Mouse (Mus musculus): ENCODE measurements around the gene Susd6.

DNA sequence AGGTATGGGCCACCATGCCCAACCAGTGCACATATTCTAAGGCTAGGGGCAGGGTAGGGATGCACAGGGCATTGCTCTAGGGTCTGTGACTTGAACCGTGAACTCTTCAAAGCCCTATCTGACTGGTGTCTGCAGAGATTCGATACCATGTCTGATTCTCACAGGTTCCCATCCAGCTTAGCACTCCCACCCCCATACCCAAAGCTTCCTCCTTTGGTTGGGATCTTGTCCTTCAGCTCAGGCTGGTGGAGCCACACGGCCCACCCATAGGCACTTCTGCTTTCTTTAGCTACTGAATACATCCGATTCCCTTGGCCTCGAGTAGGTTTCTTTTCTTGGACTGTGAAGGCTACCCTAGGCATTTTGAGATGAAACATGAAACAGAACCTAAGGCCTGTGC, 5.3 kb upstream of the Susd6 start:
- no peak for TF ChIP-seq POLR2A (IDR thresholded peaks at IDR 0.05; ENCODE audit: insufficient read depth, low read depth, low read length)
- no peak for TF ChIP-seq CTCF (IDR thresholded peaks at IDR 0.05; ENCODE audit: insufficient read depth, low read depth, low read length)

Measured in olfactory bulb, adult 2 months (tissue).